Mouse (Mus musculus) ES-E14 (cell line): ENCODE measurements around the gene Swap70.

Experiments used
- CHD2 ChIP-seq: IDR thresholded peaks from 2 replicates; pipeline ENCODE4 v1.6.1; 2014; ENCODE audit warnings: mild to moderate bottlenecking, low read depth, low read length, inconsistent platforms
- MAFK ChIP-seq: IDR thresholded peaks from 2 replicates; pipeline ENCODE4 v1.6.1; 2014; ENCODE audit warnings: mild to moderate bottlenecking, low read depth, low read length, inconsistent platforms; ENCODE audit not compliant: insufficient read depth

- TF ChIP-seq MAFK (no peak), CHD2 (no peak)
Measured at GRCm38 (mm10) chr7:110181446-110181845, 40.1 kb upstream of the Swap70 start.
